Mouse (Mus musculus) heart, postnatal 0 days (tissue): ENCODE results near the gene Galnt7. TPM values are rescaled to one million over a fixed set of nuclear protein-coding genes. Genes with fewer than 3 reads are reported as not detected.
A peak's percentile ranks its signal among the peaks of the same experiment; 100 is the strongest.

ENCODE experiments used
- ATAC-seq: fragments of 200-750 bp; cut with Nextera tagmentation; 2 replicates; pipeline ENCODE4 v1.8.0; 2017; ENCODE audit warnings: low read depth, moderate number of reproducible peaks, moderate library complexity; ENCODE audit not compliant: insufficient read depth
- DNase-seq: peaks from one replicate; pipeline ENCODE4 v3.0.0-alpha.2; 2016; ENCODE audit warnings: low spot score
- H3K27ac ChIP-seq: fragments of 300-500 bp; sonication (generic); 2 replicates; pipeline ENCODE4 v1.5.1; 2014; ENCODE audit warnings: low read depth, mild to moderate bottlenecking
- H3K27me3 ChIP-seq: fragments of 300-500 bp; sonication (generic); 2 replicates; pipeline ENCODE4 v1.6.1; 2014; ENCODE audit warnings: low read length, mixed read lengths; ENCODE audit not compliant: control insufficient read depth, insufficient read depth
- H3K36me3 ChIP-seq: fragments of 300-500 bp; sonication (generic); replicated peaks from 2 replicates; pipeline ENCODE4 v1.6.1; 2014; ENCODE audit warnings: low read length, mixed read lengths; ENCODE audit not compliant: control insufficient read depth, insufficient read depth
- H3K4me1 ChIP-seq: fragments of 300-500 bp; sonication (generic); 2 replicates; pipeline ENCODE4 v1.6.1; 2014; ENCODE audit warnings: antibody characterized with exemption; ENCODE audit not compliant: control insufficient read depth, insufficient read depth
- H3K4me2 ChIP-seq: fragments of 300-500 bp; sonication (generic); 2 replicates; pipeline ENCODE4 v1.6.1; 2014; ENCODE audit warnings: low read depth, mild to moderate bottlenecking, low read length, moderate library complexity
- H3K4me3 ChIP-seq: fragments of 300-500 bp; sonication (generic); 2 replicates; pipeline ENCODE4 v1.5.1; 2014; ENCODE audit warnings: low read depth, low read length
- H3K9ac ChIP-seq: fragments of 300-500 bp; sonication (generic); replicated peaks from 2 replicates; pipeline ENCODE4 v1.6.1; 2014; ENCODE audit warnings: low read depth, low read length, mixed read lengths
- H3K9me3 ChIP-seq: fragments of 300-500 bp; sonication (generic); replicated peaks from 2 replicates; pipeline ENCODE4 v1.6.1; 2016; ENCODE audit warnings: low read length; ENCODE audit not compliant: control insufficient read depth
- CTCF ChIP-seq: IDR thresholded peaks from 2 replicates; pipeline ENCODE4 v1.5.1; 2016; ENCODE audit warnings: antibody characterized with exemption, control low read depth, low read depth
- EP300 ChIP-seq: IDR thresholded peaks from 2 replicates; pipeline ENCODE4 v1.6.1; 2016; ENCODE audit warnings: antibody characterized with exemption, low read depth
- WGBS: fragments of 180-500 bp; shearing (Covaris S2); extraction: QIAGEN DNeasy Blood & Tissue Kit; methylation state at CpG from one replicate; pipeline ENCODE4 v1.1.7; 2014; 5-methylcytosine and 5-hydroxymethylcytosine counted together
- polyA plus RNA-seq: library from polyadenylated mRNA; unstranded; fragments of >200 nt; fragmentation: Nextera tagmentation; extraction: Ambion mirVana; gene quantifications from 2 replicates; pipeline ENCODE4 v1.2.1, GENCODE M21; 2015
- total RNA-seq: library from RNA; depleted of rRNA; stranded (reverse); fragments of >200 nt; gene quantifications from 2 replicates; pipeline ENCODE4 v1.2.3, GENCODE M21; 2014; ENCODE audit warnings: low replicate concordance

Gene Galnt7
- total and polyA plus RNA-seq, 2 experiments from 2014 or later = 3.5 to 7.2 TPM

DNA sequence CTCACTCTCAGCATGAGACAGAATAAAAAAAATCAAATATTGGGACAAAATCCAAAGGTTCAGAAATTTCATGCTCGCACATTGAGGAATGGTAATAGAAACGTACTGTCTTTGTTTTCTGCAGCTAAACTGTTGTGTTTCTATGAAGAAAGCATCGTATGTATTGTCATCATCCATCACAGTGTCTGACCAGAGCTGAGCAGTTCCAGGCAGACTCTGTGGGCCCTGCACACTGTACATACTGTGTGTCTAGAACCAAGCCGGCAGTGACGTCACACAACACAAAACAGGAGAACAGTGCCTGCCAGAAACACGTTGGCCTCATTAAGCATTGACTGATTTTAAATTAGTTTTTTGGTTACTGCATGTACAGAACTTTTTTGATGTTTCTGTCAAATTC, 82.9 kb downstream of the Galnt7 start:
- DNase-seq (no peak), ATAC-seq (no peak)
- H3K9ac ChIP-seq = no peak overlapping the region
- H3K36me3 ChIP-seq = no peaks in the 10 kb centered on the region
- no peak overlapping the region for H3K4me2 ChIP-seq
- no peaks in the 10 kb centered on the region for H3K4me1 ChIP-seq
- no peaks in the 10 kb centered on the region for H3K27me3 ChIP-seq
- H3K27ac ChIP-seq = no peak overlapping the region
- TF ChIP-seq CTCF = no peak
- TF ChIP-seq EP300 = no peak
- no peaks in the 10 kb centered on the region for H3K9me3 ChIP-seq
- WGBS = 76% methylated on average over 6 of the region's 6 CpGs
- H3K4me3 ChIP-seq = no peak overlapping the region

- DNase-seq (no peak), ATAC-seq (no peak)
- Histone ChIP-seq H3K4me2 (no peak overlapping the region), H3K4me3 (no peak overlapping the region), H3K27ac (no peak overlapping the region), H3K9ac (no peak overlapping the region), H3K9me3 (no peaks in the 10 kb centered on the region), H3K36me3 (no peaks in the 10 kb centered on the region), H3K4me1 (no peaks in the 10 kb centered on the region), H3K27me3 (no peaks in the 10 kb centered on the region)
- peak; percentile 43 for TF ChIP-seq CTCF
- no peak for TF ChIP-seq EP300
- WGBS = 39% methylated on average over 11 of the region's 11 CpGs
Observed at GRCm38 (mm10) chr8:57569400-57569795, 83.4 kb downstream of the Galnt7 start.

- no peaks in the 10 kb centered on the region for H3K36me3 ChIP-seq
- H3K9ac ChIP-seq = no peak overlapping the region
- H3K27ac ChIP-seq = no peak overlapping the region
- H3K27me3 ChIP-seq = no peaks in the 10 kb centered on the region
- H3K4me2 ChIP-seq = no peak overlapping the region
- WGBS = 88% methylated on average over 18 of the region's 18 CpGs
- no peak overlapping the region for H3K4me3 ChIP-seq
- H3K4me1 ChIP-seq = no peaks in the 10 kb centered on the region
- DNase-seq (no peak), ATAC-seq (no peak)
- TF ChIP-seq CTCF (no peak), EP300 (no peak)
- H3K9me3 ChIP-seq = no peaks in the 10 kb centered on the region
Observed at GRCm38 (mm10) chr8:57568633-57569399, 84.0 kb downstream of the Galnt7 start.

DNA sequence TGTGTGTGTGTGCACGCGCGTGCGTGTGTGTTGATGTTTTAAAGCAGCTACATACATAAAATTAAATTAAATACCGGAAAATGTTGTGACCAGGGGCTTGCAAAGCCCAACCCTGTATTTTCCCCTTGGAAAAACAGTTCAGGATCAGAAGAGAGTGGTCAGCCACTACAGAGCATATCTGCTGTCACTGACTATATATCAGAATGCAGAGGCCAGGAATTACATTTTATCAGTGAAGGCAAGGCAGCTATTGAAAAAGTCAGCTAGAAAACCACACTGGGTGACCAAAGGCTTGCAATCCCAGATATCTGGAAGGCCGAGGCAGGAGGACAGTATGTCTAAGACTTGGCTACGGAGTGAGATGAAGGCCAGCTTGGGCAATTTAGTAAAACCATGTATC, 84.8 kb downstream of the Galnt7 start:
- Histone ChIP-seq H3K9ac (no peak overlapping the region), H3K4me3 (no peak overlapping the region), H3K9me3 (no peaks in the 10 kb centered on the region), H3K27me3 (no peaks in the 10 kb centered on the region), H3K27ac (no peak overlapping the region), H3K4me2 (no peak overlapping the region), H3K36me3 (no peaks in the 10 kb centered on the region), H3K4me1 (no peaks in the 10 kb centered on the region)
- TF ChIP-seq CTCF (no peak), EP300 (no peak)
- DNase-seq (no peak), ATAC-seq (no peak)
- WGBS = 86% methylated on average over 7 of the region's 7 CpGs

DNA sequence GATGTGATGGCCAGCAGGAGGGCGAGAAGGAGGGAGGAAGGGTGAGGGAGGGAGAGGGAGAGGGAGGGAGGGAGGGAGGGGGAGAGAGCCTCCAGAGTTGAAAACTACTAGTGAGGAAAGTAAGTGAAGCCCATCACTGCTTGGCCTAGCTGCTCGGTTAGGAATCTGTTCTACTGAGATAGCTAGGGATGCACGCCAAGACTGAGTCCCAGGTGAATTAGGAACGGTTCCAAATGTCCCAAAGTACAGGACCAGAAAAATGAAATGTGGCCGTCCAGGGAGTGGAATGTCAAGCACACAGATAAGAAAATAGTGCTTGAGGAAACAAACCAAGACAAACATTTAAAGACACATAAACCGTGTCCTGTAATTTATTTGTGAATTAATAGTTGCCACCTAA, 87.8 kb downstream of the Galnt7 start:
- DNase-seq = no peak
- no peak overlapping the region for H3K4me2 ChIP-seq
- H3K9ac ChIP-seq = no peak overlapping the region
- TF ChIP-seq CTCF (no peak), EP300 (no peak)
- no peaks in the 10 kb centered on the region for H3K36me3 ChIP-seq
- no peak overlapping the region for H3K27ac ChIP-seq
- ATAC-seq = no peak
- WGBS = 35% methylated on average over 6 of the region's 6 CpGs
- H3K27me3 ChIP-seq = no peaks in the 10 kb centered on the region
- no peak overlapping the region for H3K4me3 ChIP-seq
- no peaks in the 10 kb centered on the region for H3K4me1 ChIP-seq
- H3K9me3 ChIP-seq = no peaks in the 10 kb centered on the region

GRCm38 (mm10) chr8:57563726-57564125, 89.1 kb downstream of the Galnt7 start:
- Histone ChIP-seq H3K4me3 (no peak overlapping the region), H3K9me3 (no peaks in the 10 kb centered on the region), H3K27ac (no peak overlapping the region), H3K9ac (no peak overlapping the region), H3K36me3 (no peaks in the 10 kb centered on the region), H3K4me2 (no peak overlapping the region), H3K27me3 (no peaks in the 10 kb centered on the region), H3K4me1 (no peaks in the 10 kb centered on the region)
- no peak for DNase-seq
- no peak for TF ChIP-seq EP300
- TF ChIP-seq CTCF = no peak
- no peak for ATAC-seq
- WGBS = 92% methylated on average over 15 of the region's 15 CpGs
